Mouse (Mus musculus) heart, postnatal 25 days (tissue): ENCODE measurements around the gene Atp11c. TPM values are rescaled to one million over a fixed set of nuclear protein-coding genes. Genes with fewer than 3 reads are reported as not detected.

Source experiments
- DNase-seq: peaks from one replicate; pipeline ENCODE4 v3.0.0; 2022; ENCODE audit warnings: low spot score
- intact Hi-C: fragments of 180-260 bp; cut with DNase I; formaldehyde crosslinking; loops from one replicate; pipeline ENCODE4 v1.15.1; 2025
- total RNA-seq, 2 experiments: library from RNA; stranded (reverse); gene quantifications; 2 replicates each; pipeline ENCODE4 v1.2.3; 2021

Gene Atp11c
- 1 to 10 TPM; 5.8 to 7.4 TPM for total RNA-seq

GRCm38 (mm10) chrX:60592598-60592997 lies at the start of gene Atp11c:
TSS of gene Atp11c (minus strand) at chrX:60592698.
- intact Hi-C loops: no loop called here
- DNase-seq: no peak

DNA sequence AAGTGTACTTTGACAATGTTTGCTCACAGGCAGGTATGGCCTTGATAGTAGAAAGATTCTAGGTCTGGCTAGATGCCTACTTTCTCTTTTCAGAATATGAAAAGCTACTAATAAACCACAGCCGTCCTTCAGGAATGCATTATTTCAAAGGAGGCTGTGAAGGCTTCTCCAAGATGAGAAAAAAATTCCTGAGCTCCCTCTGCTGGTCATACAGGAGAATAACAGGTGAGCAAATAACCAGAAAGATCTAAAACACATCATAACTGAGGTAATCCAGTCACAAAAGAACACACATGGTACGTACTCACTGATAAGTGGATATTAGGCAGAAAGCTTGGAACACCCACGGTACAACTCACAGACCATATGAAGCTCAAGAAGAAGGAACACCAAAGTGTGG lies 16.7 kb upstream of the Atp11c start:
- no peak for DNase-seq

DNA sequence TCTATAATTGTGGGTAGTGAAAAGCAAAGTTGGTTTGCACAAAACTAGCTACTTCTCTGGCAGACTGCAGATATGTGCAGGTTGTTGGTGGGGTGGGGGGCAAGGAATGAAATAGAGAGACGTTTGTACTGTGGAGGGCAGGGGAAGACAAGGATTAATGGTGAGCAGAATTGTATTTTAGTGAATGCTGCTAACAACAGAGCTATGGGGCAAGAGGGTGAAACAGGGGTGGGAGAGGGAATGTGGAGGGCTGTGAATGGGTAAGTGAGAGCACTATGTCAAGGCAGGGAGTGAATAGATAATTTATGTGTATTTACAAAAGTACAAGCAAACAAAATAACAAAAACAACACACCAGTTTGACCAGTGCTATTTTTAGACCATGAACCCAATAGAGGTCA lies 22.0 kb downstream of the Atp11c start:
- no peak for DNase-seq
- intact Hi-C loops: no loop called here

More for the DNA sequence above, 16.7 kb upstream of the Atp11c start:
- intact Hi-C loops: no loop called here

DNA sequence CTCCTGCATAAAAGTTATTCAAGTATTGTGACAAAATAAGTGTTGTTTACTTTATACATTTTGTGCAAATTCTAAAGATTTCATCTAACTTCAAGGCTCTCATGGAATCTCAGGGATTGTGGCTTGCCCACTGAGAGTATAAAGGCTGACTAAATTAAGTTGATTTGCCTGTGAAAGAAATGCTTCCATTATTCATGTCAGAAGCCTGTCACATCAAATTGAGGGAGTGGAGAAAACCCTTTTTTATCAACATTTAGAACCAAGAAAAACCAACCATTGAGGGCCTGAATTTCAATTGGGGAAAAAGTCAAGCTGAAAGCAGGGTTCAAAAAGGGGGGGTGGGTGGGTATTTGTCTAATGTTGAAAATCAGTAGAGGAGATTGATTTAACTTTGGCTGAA lies 23.5 kb downstream of the Atp11c start:
- intact Hi-C loops: no loop called here
- no peak for DNase-seq

DNA sequence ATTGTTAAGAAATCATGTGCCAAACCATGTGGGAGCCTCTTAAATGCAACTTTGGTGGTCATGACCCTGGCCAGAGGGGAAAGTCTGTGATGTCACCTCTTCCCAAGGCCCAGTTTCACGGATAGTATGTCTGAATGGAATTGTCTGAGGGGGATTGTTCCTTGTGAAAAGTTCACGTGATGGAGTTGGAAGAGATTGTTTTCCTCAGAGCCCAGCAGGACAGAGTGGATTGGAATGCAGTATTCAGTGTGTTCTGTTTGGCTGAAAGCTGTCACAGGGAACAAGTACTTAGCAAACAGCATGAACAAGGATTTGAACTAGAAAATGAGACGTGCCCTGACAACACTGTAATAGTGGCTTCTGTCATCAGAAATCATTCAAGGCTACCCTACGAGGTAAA lies 37.3 kb downstream of the Atp11c start:
- intact Hi-C loops: no loop called here
- no peak for DNase-seq

GRCm38 (mm10) chrX:60547444-60548304 lies 44.8 kb downstream of the Atp11c start:
- intact Hi-C loops: no loop called here
- peak; percentile 3 for DNase-seq

DNA sequence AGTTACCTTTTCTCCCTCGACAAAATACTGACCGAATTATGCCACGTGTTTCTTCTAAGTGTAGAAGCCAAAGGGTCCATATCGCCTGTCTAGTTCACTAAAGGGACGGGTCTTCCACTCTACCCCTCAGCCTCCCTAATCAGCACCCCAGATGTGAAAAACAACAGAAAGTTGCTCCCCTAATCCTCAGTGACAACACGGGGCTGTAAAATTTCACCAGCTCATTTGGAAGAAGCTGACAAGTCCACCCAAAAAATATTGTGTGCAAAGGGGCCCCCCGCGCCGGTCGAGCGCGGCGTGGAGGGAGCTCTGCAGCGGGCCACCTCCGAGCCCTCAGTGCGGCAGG lies 45.4 kb downstream of the Atp11c start:
- intact Hi-C loops: no loop called here
- DNase-seq: no peak

- intact Hi-C loops: no loop called here
- no peak for DNase-seq
Measured at GRCm38 (mm10) chrX:60545906-60546305, 46.6 kb downstream of the Atp11c start.

- intact Hi-C loops: no loop called here
- DNase-seq: no peak
Measured at GRCm38 (mm10) chrX:60545444-60545843, 47.1 kb downstream of the Atp11c start.

- intact Hi-C loops: no loop called here
- DNase-seq: no peak
Measured at GRCm38 (mm10) chrX:60544098-60544497, 48.4 kb downstream of the Atp11c start.

DNA sequence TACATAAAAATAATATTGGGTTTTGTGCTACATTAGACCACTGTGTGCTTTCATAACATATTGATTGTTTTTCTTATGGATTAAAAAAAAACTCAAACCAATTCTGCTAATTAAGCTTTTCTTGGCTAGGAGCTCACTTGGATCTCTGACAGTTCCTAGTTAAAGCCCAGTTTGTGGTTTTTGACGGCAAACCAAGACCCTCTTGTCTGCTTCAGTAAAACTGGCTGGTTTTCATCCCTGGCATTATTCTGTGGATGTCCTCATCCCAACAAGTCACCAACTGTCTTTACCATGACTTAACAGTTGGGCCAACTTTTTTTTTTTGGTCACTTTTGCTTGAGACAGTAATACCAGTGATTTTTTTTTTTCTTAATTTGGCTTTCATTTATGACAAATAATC lies 49.6 kb downstream of the Atp11c start:
- intact Hi-C loops: no loop called here

GRCm38 (mm10) chrX:60539149-60539548 lies 53.3 kb downstream of the Atp11c start, which contains the start of gene Gm7073:
TSS of gene Gm7073 (minus strand) at chrX:60539249.
- intact Hi-C loops: no loop called here
- DNase-seq: no peak

More for the DNA sequence above, 49.6 kb downstream of the Atp11c start:
- no peak for DNase-seq

DNA sequence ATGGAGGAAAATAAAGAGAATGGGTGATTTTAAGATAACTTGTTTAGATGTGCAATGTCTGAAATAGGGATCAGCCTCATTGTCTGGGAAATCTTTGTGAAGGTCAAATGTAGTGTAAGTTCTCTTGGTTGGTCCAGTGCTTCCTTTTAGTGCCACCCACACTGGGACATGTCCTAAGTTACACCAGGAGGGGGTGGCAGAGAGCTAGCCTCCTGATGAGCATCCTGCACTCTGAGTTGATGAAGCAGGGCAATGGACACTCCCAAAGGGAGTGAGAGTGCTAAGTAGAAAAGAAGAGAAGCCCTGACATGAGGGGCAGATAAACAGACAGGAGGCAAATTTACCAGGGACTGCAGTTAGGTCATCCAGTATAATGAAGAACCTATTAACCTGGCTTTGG lies 88.5 kb downstream of the Atp11c start:
- intact Hi-C loops: loop anchor here (5.0 kb wide), 2 partner anchors 108 to 543 kb away; no protein-coding TSS in a partner anchor

GRCm38 (mm10) chrX:60497750-60498149 lies 94.7 kb downstream of the Atp11c start:
- intact Hi-C loops: no loop called here
- no peak for DNase-seq

More for the DNA sequence above, 88.5 kb downstream of the Atp11c start:
- DNase-seq: no peak

DNA sequence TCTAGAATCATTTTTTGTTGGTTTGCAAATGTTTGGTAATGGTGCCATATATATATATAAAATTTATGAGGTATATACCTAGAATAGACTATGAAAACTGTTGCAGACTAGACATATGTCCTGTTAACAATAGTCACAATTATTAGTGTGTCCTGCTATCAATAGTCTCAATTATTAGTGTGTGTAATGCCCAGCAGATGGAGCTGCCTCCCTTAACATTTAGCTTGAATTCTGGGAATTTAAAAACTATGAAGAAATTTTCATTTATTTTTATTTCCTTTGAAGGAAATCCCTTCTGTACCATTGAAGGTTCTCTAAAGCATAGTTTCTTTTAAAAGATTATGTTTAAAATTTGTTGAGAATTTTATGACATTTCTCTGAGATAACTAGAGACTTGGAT lies 97.2 kb downstream of the Atp11c start:
- DNase-seq: no peak
- intact Hi-C loops: no loop called here

- DNase-seq: no peak
- intact Hi-C loops: loop anchor here (5.0 kb wide), 1 partner anchor 451 kb away; no protein-coding TSS in a partner anchor
Measured at GRCm38 (mm10) chrX:60463786-60464185, 128.7 kb downstream of the Atp11c start.

DNA sequence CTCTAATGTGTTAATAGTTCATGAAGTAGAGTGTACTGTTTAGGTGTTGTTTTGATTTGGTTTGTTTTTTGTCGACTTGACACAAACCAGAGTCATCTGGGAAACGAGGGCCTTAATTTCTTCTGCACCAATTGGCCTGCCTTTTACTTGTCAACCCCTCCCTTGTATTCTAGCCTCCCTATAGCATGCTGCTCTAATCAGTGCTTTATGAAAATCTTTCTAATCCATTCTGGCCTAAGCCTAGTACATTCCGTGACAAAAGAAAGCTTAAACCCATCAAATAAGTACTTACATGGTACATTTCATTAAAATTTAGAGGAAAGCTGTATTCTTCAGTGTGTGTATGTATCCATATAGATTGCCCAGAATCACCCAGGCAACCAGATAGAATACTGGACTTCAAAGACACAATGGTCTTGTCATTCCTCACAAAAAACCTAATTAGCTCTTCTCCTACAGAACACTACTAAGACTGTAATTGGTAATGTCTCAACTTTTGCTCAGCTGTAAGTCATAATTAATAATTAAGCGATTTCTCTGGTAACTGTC lies 177.9 kb downstream of the Atp11c start:
- no peak for DNase-seq
- intact Hi-C loops: no loop called here

GRCm38 (mm10) chrX:60405681-60406080 lies 186.8 kb downstream of the Atp11c start:
- no peak for DNase-seq
- intact Hi-C loops: loop anchor here (5.0 to 10.0 kb wide), 2 partner anchors 61 to 393 kb away; no protein-coding TSS in a partner anchor

DNA sequence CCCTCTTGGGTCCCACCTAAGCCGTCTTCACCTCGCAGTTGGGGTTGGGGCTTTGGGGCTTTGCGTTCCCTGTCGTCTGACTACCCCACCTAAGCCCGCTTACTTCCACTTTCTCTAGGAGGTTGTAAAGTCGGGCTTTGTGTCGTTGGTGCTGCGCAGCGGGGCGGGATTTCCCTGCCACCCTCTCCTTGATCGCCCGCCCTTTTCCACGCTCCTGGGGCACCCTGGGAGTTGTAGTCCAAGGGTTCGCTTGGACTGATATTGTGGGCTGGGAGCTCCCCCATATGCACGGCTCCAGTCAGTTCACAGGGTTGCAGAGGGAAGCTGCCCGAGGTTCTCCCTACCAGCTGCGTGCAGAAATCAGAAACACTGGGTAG lies 187.8 kb downstream of the Atp11c start:
- intact Hi-C loops: loop anchor here (5.0 to 10.0 kb wide), 2 partner anchors 60 to 392 kb away; no protein-coding TSS in a partner anchor
- DNase-seq: peak; percentile 84

DNA sequence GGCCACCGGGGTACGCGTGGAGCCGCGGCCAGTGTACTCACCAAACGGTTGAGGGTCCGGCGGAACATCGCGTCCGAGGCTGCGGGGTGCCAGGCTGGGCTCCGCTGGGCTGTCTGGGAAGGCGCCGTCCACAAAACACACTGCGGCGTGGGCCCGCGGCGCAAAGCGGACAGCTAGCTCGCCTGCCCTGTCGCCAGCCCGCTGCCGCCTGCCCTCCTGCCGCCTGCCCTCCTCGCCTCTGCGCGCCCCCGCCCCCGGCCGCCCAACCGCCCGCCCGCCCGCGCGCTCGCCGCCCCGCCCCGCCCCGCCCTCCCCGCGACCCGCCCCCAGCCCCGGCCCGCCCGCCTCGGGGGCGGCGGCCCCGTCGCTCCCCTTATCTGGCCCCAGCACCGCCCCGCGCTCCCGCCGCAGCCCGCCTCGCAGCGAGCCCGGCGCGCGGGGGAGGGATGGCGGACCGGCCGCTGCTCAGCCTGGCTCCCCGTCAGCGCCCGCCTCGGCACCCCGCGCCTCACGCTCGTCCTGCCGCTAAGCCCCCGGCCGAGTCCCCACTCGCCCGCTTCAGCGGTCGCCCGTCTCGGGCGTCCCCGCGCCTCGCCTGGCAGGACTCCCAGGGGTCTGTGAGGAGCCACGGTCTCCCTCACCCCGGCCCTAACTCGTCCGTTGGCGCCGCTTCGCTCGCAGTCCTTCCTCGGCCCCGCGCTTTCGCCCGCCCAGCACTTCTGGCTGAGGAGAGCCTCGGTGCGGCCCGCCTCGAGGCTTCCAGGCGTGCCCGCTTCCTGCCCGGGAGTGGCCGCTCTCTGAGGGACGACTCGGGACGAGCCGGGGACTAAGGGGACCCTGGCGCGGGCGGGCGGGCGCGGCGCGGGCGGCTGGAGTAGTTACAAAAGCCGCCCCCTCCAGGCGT lies 188.5 kb downstream of the Atp11c start:
- DNase-seq: peak; percentile 39
- intact Hi-C loops: loop anchor here (10.0 kb wide), 1 partner anchor 59 kb away; no protein-coding TSS in a partner anchor
